Mouse (Mus musculus) G1E (cell line): ENCODE results near the gene Mad1l1.

Experiments used
- CTCF ChIP-seq: IDR thresholded peaks from 2 replicates; pipeline ENCODE4 v1.5.1; 2012; ENCODE audit warnings: low read depth, low read length, inconsistent platforms, mixed read lengths
- GATA1 ChIP-seq: IDR thresholded peaks from 2 replicates; pipeline ENCODE4 v1.6.1; 2012; ENCODE audit warnings: borderline replicate concordance, low read length, inconsistent platforms, mixed read lengths
- GATA2 ChIP-seq: IDR thresholded peaks from 2 replicates; pipeline ENCODE4 v1.6.1; 2012; ENCODE audit warnings: low read depth, low read length, inconsistent platforms, borderline replicate concordance
- POLR2AphosphoS5 ChIP-seq: IDR thresholded peaks from 2 replicates; pipeline ENCODE4 v1.6.1; 2012; ENCODE audit warnings: low read depth, low read length, inconsistent platforms; ENCODE audit not compliant: insufficient replicate concordance
- TAL1 ChIP-seq: conservative IDR thresholded peaks from 2 replicates; pipeline ENCODE4 v1.6.1; 2012; ENCODE audit warnings: low read depth, low read length, inconsistent platforms, mixed read lengths

- no peak for TF ChIP-seq CTCF
- TF ChIP-seq POLR2AphosphoS5 = no peak
- no peak for TF ChIP-seq TAL1
- TF ChIP-seq GATA1 = no peak
- TF ChIP-seq GATA2 = no peak
These were observed 59.0 kb downstream of the Mad1l1 start for GRCm38 (mm10) chr5:140262401-140262800.
